ENCODE assay signal across 20 mouse cellular contexts in genomic region chr8:46867440-46867839, GRCm38 (mm10).
DNase-seq lines count a peak whose midpoint lies in the region; ATAC-seq and TF ChIP-seq lines count a peak whose summit lies in the region.
"Had no signal": no experiment of that assay in that cellular context is flagged by ENCODE, and none has a peak within 500 bp of the region (broad histone marks: within the 10 kb centered on the region; RNA-seq: fewer than 3 reads in every experiment).

No protein-coding gene starts in this region.

- intact Hi-C loops in heart, adult 2 months (cut with DNase I) = no loop called here
- intact Hi-C loops in heart, postnatal 36 days (cut with DNase I) = no loop called here

- TF ChIP-seq EP300 in heart, adult 2 months (IDR thresholded peaks at IDR 0.05; ENCODE audit: insufficient read depth, low read depth, low read length) = no peak
- no peak for TF ChIP-seq EP300 in stomach, postnatal 0 days (optimal IDR thresholded peaks at IDR 0.05)

- no peak overlapping the region for H3K4me2 ChIP-seq in lung, embryonic 14.5 days
- H3K4me2 ChIP-seq in stomach, postnatal 0 days (replicated peaks; ENCODE audit: low read depth) = no peak overlapping the region
- H3K4me2 ChIP-seq: limb, embryonic 15.5 days; neural tube, embryonic 12.5 days had no signal

- H3K9ac ChIP-seq in heart, adult 2 months (ENCODE audit: low read depth, low read length) = no peak overlapping the region
- H3K9ac ChIP-seq in lung, embryonic 14.5 days = no peak overlapping the region
- no peak overlapping the region for H3K9ac ChIP-seq in stomach, postnatal 0 days (ENCODE audit: low read length)
- H3K9ac ChIP-seq: forebrain, postnatal 0 days; limb, embryonic 15.5 days; liver, embryonic 14.5 days; neural tube, embryonic 12.5 days had no signal

- DNase-seq in heart, adult 2 months = no peak
- no peak for DNase-seq in heart, postnatal 36 days
- peak; percentile 36 for DNase-seq in lung, embryonic 14.5 days
- no peak for DNase-seq in lung, adult 18-20 months
- DNase-seq in stomach, postnatal 0 days (ENCODE audit: low spot score) = no peak
- DNase-seq in cerebellum, adult 18-20 months = no peak
- DNase-seq: adrenal gland, postnatal 14 days; cerebellum, adult 9-11 months; forebrain, postnatal 0 days; left cerebral cortex, postnatal 4 days; lung, postnatal 10 days; midbrain, embryonic 14.5 days; right cerebral cortex, postnatal 14 days; spleen, adult 18-20 months; thymus, postnatal 25 days had no signal

- no peaks in the 10 kb centered on the region for H3K27me3 ChIP-seq in heart, adult 2 months (ENCODE audit: control insufficient read depth, insufficient read depth, low read length)
- H3K27me3 ChIP-seq in lung, embryonic 14.5 days (ENCODE audit: insufficient read depth, low read length) = no peaks in the 10 kb centered on the region
- H3K27me3 ChIP-seq in stomach, postnatal 0 days (ENCODE audit: control insufficient read depth, insufficient read depth, low read length) = no peaks in the 10 kb centered on the region
- H3K27me3 ChIP-seq: limb, embryonic 15.5 days; neural tube, embryonic 12.5 days had no signal

- peak overlapping the region; percentile 1; the same call in 1 of the 2 replicates for H3K27ac ChIP-seq in heart, adult 2 months
- H3K27ac ChIP-seq in lung, embryonic 14.5 days (ENCODE audit: low read depth) = no peak overlapping the region
- H3K27ac ChIP-seq in embryonic fibroblast, embryonic 13.5 days (ENCODE audit: insufficient read depth, low read length) = peak overlapping the region; percentile 75
- H3K27ac ChIP-seq in stomach, postnatal 0 days (replicated peaks) = peak overlapping the region; percentile 74
- H3K27ac ChIP-seq: hindbrain, postnatal 0 days; liver, embryonic 14.5 days; neural tube, embryonic 12.5 days had no signal

- TF ChIP-seq CTCF in heart, adult 2 months (IDR thresholded peaks at IDR 0.05) = no peak
- TF ChIP-seq CTCF in lung, embryonic 14.5 days (IDR thresholded peaks at IDR 0.05; ENCODE audit: low read depth) = no peak
- no peak for TF ChIP-seq CTCF in embryonic fibroblast, embryonic 13.5 days (IDR thresholded peaks at IDR 0.05; ENCODE audit: borderline replicate concordance, insufficient read depth, low read length)
- TF ChIP-seq CTCF in stomach, postnatal 0 days (IDR thresholded peaks at IDR 0.05; ENCODE audit: low read depth) = no peak

- 58% methylated on average over 4 of the region's 4 CpGs for WGBS in heart, adult 2 months
- 36% methylated on average over 4 of the region's 4 CpGs for WGBS in lung, embryonic 14.5 days
- WGBS in stomach, postnatal 0 days = 47% methylated on average over 4 of the region's 4 CpGs

- H3K79me2 ChIP-seq in heart, adult 2 months (replicated peaks; ENCODE audit: control insufficient read depth, insufficient read depth, low read length) = no peaks in the 10 kb centered on the region

- H3K36me3 ChIP-seq in heart, adult 2 months (ENCODE audit: control insufficient read depth, insufficient read depth, low read length) = no peaks in the 10 kb centered on the region; the same call in 1 of the 2 replicates
- no peaks in the 10 kb centered on the region for H3K36me3 ChIP-seq in lung, embryonic 14.5 days (ENCODE audit: insufficient read depth)
- H3K36me3 ChIP-seq in stomach, postnatal 0 days (ENCODE audit: control insufficient read depth, insufficient read depth, low read length) = no peaks in the 10 kb centered on the region
- H3K36me3 ChIP-seq: limb, embryonic 15.5 days; neural tube, embryonic 12.5 days had no signal

- no peak for ATAC-seq in lung, embryonic 14.5 days (ENCODE audit: insufficient read depth)
- peak; percentile 33; the same call in 1 of the 2 replicates for ATAC-seq in stomach, postnatal 0 days (ENCODE audit: low FRiP score, low TSS enrichment)
- ATAC-seq: forebrain, postnatal 0 days; hindbrain, postnatal 0 days had no signal

- no peak for TF ChIP-seq POLR2A in heart, adult 2 months (IDR thresholded peaks at IDR 0.05; ENCODE audit: insufficient read depth, low read depth, low read length)
- no peak for TF ChIP-seq POLR2A in embryonic fibroblast, embryonic 13.5 days (IDR thresholded peaks at IDR 0.05; ENCODE audit: low read depth, low read length)

- H3K4me3 ChIP-seq in heart, adult 2 months = no peak overlapping the region
- no peak overlapping the region for H3K4me3 ChIP-seq in lung, embryonic 14.5 days (ENCODE audit: low read depth, low read length)
- H3K4me3 ChIP-seq in embryonic fibroblast, embryonic 13.5 days (ENCODE audit: insufficient read depth, low read length) = no peak overlapping the region
- no peak overlapping the region for H3K4me3 ChIP-seq in stomach, postnatal 0 days (ENCODE audit: low read depth, low read length)
- H3K4me3 ChIP-seq: limb, embryonic 15.5 days; neural tube, embryonic 12.5 days had no signal

- peaks cover 7% of the 10 kb centered on the region for H3K4me1 ChIP-seq in heart, adult 2 months (ENCODE audit: control insufficient read depth, insufficient read depth, low read length)
- H3K4me1 ChIP-seq in lung, embryonic 14.5 days (ENCODE audit: insufficient read depth) = peaks cover 16% of the 10 kb centered on the region; the same call in 1 of the 2 replicates
- H3K4me1 ChIP-seq in embryonic fibroblast, embryonic 13.5 days (ENCODE audit: control insufficient read depth, insufficient read depth, low read length) = peaks cover 13% of the 10 kb centered on the region
- H3K4me1 ChIP-seq in stomach, postnatal 0 days (replicated peaks; ENCODE audit: control insufficient read depth, insufficient read depth) = peaks cover 11% of the 10 kb centered on the region
- H3K4me1 ChIP-seq: neural tube, embryonic 12.5 days had no signal

- no peaks in the 10 kb centered on the region for H3K9me3 ChIP-seq in lung, embryonic 14.5 days (ENCODE audit: low read depth, low read length)
- H3K9me3 ChIP-seq in stomach, postnatal 0 days (ENCODE audit: control insufficient read depth, low read length) = no peaks in the 10 kb centered on the region
- H3K9me3 ChIP-seq: limb, embryonic 15.5 days; neural tube, embryonic 12.5 days had no signal
